Mouse (Mus musculus) CH12.LX (cell line): ENCODE data around the gene Mdm4.

ENCODE experiments used
- CTCF ChIP-seq, 2 experiments: IDR thresholded peaks in 1 of 2; conservative IDR thresholded peaks in 1 of 2; 2 replicates each; pipeline ENCODE4 v1.5.1; 2011 to 2012; ENCODE audit warnings: low read depth in 2 of 2, low read length in 2 of 2, improper control_type of control experiment in 1 of 2, inconsistent platforms in 1 of 2, mild to moderate bottlenecking in 1 of 2, moderate library complexity in 1 of 2
- TCF12 ChIP-seq: IDR thresholded peaks from 2 replicates; pipeline ENCODE4 v1.6.1; 2014; ENCODE audit warnings: low read depth, mild to moderate bottlenecking, inconsistent platforms, low read length, improper control_type of control experiment
- USF1 ChIP-seq: IDR thresholded peaks from 2 replicates; pipeline ENCODE4 v1.6.1; 2014; ENCODE audit warnings: low read depth, mild to moderate bottlenecking, inconsistent platforms, low read length, improper control_type of control experiment
- ZMIZ1 ChIP-seq: IDR thresholded peaks from 2 replicates; pipeline ENCODE4 v1.6.1; 2012; ENCODE audit warnings: low read depth, mild to moderate bottlenecking, inconsistent platforms, low read length, improper control_type of control experiment

DNA sequence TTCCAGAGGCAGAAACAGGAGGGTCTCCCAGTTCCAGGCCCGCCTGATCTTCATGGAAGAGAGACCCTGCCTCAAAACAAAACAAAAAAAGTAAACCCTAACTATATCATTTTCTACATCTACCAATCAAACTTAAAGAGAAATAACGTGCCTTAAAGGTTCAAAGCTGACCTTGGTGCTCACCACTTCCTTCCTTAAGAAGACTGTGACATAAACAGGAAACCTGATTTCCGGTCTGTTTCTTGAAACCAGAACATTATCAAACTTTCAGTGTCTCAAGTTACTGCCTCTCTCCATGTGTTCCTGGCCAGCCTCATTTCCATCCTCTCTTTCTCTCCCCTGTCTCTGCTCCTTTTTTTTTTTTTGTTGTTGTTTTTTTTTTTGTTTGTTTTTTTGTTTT, 617 bp downstream of the Mdm4 start:
- TF ChIP-seq TCF12 (no peak), USF1 (no peak), ZMIZ1 (no peak), CTCF (conservative IDR thresholded peaks at IDR 0.05 in 1 of 2, IDR thresholded peaks at IDR 0.05 in 1 of 2; ENCODE audit: low read depth in 2 of 2, low read length in 2 of 2) (no peak)
